Mouse (Mus musculus) kidney, adult 11 months (tissue): ENCODE results near the gene Mdm2.
A peak's percentile ranks its signal among the peaks of the same experiment; 100 is the strongest.

Experiments used
- DNase-seq: peaks from one replicate; pipeline ENCODE4 v3.0.0; 2022

The Mdm2 gene

DNA sequence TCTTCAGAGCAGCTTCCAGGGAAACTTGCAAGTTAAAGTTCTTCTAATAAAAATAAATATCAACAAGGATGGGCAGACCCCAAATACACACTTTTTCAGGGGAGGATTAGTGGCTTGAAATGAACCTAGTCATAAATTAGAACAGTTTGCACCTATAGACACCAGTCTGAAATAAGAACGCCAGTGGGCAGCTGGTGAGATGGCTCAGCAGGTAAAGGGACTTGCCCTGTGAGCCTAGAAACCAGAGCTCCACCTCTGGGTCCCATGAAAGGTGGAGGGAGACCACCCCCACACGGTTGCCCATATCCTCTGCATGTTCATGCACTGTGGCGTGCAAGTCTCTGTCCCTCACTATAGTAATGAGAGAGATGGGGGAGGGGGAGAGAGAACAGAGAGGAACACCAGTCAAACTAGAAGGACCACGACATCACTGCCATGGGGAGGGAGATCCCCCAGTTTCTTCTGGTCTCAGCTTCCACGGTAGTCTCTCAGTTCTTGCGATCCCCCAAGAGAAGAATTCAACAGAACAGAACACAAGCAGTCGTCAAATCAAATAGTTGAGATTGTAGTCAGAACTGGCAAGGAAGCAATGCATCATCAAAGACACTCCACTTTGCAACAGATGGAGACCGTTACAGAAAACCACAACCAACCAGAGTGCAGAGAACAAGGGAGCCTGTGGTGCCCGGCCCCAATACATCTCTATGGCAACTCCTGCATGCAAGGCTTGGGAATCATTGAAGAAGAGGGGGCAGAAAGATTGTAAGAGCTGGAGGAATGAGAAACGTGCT is 58.8 kb downstream of the Mdm2 start:
- DNase-seq, result no peak

DNA sequence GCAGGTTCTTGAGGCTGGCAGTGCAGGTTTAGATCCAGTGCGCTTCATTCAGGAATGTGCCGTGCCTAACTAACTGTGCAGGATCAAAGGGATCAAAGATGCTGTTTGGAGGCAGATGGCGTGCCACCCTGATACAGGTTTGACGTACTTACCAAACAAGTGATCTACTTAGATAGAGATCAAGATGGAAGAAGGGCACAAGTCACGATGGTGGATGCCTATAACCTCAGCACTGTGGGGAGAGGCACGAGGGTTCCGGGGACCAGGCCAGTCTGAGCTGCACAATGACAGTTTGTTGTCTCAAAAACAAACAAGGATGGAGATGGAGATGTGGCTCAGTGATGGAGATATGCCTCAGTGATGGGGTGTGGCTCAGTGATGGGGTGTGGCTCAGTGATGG is 59.8 kb downstream of the Mdm2 start:
- no peak for DNase-seq

DNA sequence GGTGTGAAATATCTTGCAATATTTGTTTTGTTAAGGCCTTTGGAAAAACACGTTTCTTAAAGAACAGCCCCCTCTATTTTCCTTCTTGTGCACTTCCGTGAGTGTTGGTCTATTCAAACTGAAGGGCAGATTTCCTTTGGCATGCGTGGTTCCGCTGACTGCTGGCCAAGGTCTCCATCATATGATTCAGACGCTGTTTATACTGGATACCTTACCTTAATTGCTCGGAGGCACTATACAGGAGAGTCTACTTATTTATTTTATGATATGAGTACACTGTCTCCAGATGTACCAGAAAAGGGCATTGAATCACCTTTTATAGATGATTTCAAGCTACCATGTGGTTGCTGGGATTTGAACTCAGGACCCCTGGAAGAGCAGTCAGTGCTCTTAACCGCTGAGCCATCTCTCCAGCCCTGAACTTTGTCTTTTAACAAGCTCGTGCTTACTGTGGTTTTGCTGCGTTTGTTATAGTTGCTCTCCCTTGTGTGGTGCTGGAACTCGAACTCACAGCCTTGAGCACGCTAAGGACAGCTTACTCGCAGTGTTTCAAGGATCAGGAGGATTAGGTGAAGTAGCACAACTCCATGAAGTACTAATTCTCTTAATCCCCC is 60.4 kb downstream of the Mdm2 start:
- no peak for DNase-seq

DNA sequence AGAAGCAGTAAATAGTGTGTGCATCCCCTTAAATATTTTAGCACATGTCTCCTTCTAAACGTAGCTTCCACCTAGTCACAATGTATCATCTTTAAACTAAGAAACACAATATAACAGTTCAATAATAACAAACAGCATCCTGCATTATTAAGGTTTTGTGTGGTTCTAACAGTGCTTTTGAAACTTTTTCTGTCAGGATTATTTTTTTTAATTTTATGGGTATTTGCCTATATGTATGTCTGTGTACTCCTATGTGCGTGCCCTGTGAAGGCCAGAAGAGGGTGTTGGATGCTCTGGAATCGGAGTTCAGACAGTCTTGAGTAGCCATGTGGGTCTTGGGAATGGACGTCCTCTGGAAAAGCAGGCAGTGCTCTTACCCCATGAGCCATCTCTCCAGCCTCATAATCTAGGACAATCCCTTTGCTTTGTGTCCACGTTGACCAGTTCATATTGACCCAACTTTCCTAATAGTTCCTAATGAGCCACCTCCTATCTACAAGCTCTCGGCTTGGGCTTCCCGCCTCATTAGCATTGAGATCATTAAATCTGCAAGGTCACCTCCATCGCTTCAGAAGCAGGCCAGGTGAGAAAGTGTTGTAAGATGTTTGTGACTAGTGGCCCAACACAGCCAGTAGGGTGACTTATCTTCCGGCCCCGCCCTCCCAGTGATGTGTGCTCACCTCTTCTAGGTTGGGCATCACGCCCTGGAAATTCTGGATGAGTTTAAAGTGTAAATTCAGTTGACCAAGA is 61.1 kb downstream of the Mdm2 start:
- DNase-seq, result peak; percentile 38

DNA sequence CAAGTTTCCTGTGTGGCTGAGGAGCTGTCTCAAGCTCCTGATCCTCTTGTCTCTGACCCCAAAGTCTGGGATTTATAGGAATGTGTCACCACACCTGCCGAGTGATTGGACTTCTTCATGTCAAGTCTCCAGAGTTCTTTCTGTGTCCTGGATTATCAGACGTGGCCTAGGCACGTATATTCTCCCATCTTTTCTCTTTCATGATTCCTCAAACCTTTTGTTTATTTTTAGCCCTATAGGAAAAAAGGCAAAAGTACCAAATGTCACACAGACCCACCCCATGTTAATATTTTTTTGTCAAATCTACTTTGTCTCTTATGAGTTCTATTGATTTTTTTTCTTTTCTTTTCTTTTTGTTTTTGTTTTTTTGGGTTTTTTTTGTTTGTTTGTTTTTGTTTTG is 61.9 kb downstream of the Mdm2 start:
- DNase-seq, result no peak

DNA sequence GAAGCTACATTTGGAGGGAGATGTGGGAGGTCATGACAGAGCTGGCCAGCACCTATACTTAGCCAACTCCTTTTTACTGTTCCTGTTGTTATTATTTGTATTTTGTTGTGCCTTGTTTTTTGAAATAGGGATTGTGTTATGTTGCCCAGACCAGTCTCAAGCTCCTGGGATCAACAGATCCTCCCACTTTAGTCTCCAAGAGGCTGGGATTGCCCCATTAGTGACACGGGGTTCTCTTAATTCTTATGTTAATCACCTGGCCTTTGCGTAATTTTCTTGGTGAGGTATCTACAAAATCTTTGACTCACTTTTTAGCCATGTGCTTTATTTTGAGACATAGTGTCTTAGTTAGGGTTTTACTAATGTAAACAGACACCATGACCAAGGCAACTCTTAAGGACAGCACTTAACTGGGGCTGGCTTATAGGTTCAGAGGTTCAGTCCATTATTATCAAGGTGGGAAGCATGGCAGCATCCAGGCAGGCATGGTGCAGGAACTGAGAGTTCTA is 62.5 kb downstream of the Mdm2 start:
- no peak for DNase-seq

DNA sequence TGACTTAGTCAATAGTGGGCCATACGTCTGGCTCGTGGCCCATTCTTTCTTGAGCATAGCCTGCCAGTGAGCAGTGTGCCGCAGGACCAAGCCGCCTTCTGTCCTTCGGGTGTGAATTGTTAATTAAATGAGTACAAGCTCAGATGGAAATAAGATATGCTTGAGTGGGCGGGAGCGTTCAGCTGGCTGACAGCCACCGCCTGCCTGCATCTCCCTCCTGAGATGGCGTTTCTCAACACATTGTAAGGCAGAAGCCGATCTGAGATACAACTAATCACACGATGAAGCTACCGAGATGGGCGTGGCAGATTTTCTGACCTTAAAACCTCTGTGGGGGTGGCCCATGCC is 63.4 kb downstream of the Mdm2 start:
- peak; percentile 87 for DNase-seq

DNA sequence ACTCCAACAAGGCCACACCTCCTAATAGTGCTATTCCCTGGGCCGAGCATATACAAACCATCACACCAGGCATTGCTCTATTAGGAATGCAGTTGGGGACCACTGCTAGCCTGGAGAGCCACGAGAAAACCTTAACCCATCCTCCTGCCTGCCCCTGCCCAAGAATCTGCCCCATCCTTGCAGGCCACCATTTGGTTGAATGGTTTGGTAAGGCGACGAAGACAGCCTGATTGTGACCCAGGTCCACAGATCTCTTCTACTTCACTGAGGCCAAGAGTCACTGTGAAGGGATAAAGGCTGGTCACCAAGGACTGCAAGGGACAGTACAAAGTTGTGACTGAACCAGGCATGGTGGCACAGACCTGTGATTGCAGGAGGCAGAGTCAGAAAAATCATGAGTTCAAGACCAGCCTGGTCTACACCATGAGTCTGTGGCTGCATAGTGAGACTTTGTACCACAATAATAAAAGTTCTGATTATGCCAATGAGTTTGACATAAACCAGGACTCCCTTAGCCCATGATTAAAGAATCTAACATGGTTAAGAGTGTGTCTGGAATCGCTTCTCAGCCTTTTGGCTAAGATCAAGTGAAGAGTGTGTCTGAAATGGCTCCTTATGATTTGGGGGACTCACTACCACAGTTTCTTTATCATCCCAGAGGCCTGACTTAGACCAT is 63.9 kb downstream of the Mdm2 start:
- DNase-seq, result no peak

DNA sequence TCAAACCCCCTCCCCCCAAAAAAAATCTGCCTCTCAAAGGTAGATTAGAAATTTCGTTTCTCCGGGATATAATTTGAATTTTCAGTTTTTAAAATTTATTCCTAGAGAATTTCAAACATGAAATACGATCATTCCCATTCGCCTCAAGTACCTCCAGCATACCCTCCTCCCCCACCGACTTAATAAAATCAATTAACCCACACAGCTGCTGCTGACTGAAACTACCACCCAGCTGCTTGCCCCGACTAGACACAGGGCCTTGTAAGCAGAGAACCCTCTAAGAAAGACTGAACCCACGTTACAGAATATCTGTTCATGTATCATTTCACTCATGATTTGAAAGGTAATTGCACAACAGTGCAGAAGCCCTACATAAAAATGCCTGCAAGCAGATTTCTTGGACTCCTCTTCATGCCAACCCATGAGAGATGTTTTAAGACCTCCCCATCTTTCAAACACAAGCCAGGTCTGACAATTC is 65.0 kb downstream of the Mdm2 start:
- DNase-seq, result no peak

DNA sequence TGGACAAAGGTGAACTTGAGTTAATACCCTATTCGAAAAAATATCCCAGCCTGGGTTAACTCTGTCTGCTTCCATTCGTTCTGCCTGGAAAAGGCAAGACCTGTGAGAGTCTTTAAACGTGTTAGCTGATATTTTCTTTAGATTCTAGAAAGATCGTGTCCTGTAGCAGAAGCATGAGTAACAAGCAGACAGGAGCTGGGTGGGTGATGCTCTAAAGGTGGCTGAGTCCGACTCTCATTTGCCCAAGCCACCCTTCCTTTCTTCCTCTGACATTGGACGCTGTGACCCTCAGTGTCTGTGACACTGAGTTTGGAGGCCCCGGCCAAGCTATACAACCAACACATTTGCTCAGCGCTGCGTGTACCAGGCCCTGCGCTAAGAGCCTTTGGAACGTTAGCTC is 65.7 kb downstream of the Mdm2 start:
- no peak for DNase-seq

DNA sequence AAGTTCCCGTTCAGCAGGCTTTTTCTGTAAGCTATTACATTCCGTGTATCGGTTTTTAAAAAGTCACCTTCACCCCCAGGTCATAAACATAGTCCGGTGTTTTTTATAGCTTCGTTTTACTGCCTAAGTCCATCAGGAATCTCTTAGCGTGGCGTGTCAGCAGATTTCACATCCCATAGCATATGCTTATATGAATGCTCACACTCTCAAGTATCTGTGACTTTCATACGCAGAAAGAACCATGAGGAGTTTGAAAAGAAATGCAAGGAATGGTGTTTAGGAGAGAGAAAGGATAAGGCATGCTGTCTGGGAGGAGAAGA is 66.2 kb downstream of the Mdm2 start:
- no peak for DNase-seq

DNA sequence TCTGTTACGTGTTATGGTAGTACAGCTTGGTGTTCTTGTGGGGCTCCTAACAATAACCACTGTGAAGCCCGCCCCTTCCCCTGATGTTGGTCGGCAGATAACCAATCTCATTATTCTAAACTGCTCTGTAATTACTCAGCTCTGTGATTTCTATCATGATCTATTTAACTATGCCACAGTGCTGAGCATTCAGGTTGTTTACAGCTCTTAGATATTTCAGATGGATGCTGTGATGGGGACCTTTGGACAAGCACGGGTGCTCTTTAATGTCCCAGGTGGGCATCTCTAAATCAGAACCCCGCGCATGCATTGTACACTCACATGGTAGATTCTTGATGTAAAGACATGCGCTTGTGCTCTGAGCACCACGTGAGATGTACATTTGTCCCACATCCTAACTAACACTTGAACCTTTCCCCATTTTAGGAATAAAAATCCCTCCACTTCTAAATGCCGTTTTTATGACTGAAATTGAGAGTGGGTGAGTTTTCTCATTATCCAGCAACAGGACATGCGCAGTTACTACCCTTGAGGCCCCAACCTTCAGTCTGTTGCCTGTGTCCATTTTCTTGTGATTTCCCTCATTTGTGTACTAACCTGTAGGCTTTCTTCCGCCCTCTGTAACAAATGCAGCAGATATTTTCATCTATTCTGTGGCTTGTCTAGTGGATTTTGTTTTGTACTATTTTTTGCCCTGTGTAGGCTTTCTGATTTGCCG is 66.7 kb downstream of the Mdm2 start:
- DNase-seq, result no peak

DNA sequence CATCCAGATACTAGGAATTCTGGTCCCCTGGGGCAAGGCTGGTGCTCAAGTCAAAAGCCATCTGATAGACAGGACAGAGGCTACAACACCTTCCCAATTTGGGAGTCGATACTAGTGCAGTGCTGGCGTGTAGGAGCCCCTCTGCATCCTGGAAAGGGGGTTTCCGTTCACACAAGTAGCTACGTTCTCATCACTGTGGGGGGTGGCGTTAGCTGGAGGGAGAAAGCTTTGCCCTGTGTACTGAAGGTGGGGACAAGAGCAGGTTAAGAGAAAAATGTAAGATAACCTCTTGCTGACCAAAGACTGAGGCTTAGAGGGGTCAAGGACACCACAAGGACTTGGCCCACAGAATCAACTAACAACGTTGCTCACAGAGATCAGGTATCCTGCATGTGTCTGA is 67.3 kb downstream of the Mdm2 start:
- no peak for DNase-seq

DNA sequence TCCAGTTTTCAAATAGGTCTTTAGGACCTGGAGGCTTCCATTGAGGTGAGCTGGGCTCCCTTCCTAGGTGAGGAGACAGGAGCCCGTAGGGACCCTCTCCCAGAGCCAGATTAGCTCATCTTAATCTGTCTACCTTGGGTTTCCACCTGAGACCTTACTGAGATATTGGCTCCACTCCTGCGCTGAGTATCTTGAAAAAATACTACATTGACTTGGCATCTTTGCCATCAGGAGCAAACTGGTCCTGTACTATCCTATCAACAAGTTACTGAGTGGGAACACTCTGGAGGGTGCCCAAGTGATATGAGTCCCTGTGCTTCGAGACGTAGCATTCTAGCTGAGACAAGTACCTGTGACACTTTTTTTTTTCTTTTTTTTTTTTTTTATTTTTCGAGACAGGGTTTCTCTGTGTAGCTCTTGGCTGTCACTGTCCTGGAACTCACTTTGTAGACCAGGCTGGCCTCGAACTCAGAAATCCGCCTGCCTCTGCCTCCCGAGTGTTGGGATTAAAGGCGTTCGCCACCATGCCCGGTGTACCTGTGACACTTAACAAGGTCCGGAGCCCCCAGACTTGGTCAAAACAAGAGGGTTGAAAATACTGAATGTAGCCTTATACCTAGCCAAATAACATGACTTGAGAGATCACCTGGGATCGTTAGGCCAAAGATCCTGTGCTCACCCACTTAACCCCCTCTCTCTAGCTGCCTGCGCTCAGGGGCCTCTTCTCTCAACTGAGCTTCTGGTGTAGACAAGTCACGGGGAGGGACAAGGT is 67.9 kb downstream of the Mdm2 start:
- no peak for DNase-seq

DNA sequence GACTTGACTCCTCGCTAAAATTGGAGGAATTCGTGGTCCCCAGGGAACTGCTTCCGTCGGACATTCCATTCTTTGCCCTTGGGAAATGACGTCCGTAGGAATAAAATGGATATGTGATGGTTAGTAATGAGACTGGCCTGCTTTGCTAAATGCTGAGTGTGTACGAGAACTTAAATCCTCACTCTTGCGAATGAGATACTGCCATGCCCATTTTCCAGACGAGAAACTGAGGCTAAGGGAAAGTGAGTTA is 68.4 kb downstream of the Mdm2 start:
- no peak for DNase-seq

DNA sequence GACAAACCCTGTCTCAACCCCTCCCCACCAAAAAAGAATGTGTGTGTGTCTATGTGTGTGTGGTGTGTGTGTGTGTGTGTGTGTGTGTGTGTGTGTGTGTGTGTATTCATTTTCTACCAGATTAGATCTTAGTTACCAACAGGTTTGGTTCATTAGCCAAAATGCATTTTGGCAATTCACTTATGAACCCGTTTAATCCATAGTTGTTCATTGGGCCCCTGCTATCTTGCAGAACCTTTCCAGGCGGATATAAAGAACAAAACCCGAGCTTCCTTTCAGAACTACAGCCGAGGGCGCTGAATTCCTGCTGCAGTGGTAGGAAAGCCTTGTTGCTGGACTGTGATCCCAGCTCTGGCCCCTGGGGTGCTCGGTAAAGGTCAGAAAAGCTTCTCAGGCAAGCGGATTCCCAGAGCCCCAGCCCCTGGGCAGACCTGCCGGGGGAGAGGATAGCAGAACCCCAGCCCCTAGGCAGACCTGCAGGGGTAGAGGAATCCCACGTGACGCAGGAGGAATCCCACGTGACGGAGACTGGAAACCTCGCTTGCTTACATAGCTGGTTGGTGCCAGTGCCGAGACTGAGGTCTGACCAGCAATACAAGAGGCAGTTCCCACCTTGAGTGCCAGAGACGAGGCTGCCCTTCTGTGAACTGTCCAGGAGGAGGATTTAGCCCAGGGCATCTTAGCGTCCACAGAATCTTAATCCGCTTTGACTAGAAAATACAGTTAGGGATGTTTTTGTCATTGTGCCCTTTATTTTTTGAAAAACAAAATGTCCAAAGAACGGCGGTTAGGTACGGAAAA is 69.0 kb downstream of the Mdm2 start:
- no peak for DNase-seq

DNA sequence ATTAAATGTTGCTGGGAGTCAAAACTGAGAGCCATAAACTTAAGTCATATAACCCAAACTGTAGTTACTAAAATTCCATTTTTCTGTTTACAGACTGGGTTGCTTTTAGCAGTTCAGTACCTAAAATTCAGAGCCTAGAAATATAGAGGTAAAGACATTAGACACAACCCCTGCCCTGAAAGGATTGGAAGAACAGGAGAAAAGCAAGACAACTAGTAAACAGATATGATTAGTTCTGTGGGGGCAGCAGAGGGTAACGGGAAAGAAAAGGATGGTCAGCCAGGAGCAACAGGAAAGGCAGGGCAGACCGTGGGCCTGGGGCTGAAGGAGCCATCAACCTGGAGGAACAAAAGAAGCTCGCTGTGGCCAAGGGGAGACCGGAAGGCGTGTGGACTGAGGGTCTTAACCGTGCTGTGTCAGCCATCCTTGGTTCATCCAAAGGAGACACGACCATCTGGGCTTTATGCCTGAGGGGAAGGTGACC is 69.9 kb downstream of the Mdm2 start:
- DNase-seq, result no peak

DNA sequence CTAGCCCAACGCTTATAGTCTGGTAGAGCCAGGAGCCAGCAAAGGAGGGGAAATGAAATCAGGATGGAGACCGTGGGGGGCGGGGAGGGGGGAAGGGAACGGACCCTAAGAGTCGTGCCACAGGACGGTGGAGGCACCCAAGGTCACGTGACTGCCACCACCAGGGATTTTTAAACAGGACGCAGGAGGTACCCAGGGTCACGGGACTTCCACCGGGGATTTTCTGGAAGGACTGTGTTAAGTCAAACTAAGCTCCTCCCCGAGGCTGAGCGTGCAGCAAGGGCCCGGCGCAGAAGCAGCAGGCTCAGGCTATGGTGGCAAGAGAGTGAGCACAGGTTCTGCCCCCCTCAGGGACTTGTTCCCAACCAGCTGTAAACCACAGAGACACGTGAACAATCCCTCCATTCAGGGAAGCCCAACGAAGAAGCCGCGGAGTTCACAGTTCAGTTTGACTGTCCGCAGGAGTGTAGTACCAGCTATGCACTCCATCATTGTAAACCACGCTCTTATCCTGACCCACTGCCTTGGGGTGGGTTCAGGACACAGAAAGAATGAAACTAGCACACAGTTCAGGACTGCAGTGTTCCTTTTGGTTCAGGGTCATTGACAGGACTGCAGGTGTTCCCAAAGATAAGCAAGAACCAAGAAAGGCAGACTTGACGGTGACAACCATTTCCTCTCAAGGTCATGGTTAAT is 70.5 kb downstream of the Mdm2 start:
- DNase-seq, result no peak

DNA sequence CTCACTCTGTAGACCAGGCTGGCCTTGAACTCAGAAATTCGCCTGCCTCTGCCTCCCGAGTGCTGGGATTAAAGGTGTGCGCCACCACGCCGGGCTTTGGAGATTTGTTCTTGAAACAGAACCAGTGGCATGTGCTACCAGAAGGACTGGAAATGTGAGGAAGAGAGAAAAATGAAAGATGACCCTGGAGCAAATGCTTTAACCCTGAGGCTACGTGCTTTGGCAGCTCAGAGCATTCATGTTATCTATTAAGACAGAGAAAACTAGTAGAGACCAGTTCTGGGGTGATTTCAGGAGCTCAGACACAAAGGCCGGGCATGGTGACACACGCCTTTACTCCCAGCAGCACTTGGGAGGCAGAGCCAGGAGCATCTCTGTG is 71.3 kb downstream of the Mdm2 start:
- DNase-seq, result no peak
